ENCODE assay signal across 23 mouse cellular contexts in genomic region chr10:119951460-119951859, GRCm38 (mm10).
"Had no signal": no experiment of that assay in that cellular context is flagged by ENCODE, and none has a peak within 500 bp of the region (broad histone marks: within the 10 kb centered on the region; RNA-seq: fewer than 3 reads in every experiment).

No protein-coding gene starts in this region.

- DNase-seq: layer of hippocampus, adult 9-11 months; liver; lung, adult 18-20 months; lung, postnatal 10 days; lung, postnatal 36 days; retina, postnatal 1 day; right cerebral cortex, postnatal 25 days; thymus, adult 18-20 months; thymus, postnatal 36 days had no signal

- H3K4me3 ChIP-seq: limb, embryonic 10.5 days; limb, embryonic 13.5 days; liver, embryonic 12.5 days; liver, embryonic 15.5 days; lung, embryonic 15.5 days; megakaryocyte, embryonic 14.5 days; midbrain, embryonic 10.5 days; midbrain, embryonic 13.5 days; myocyte; neural tube, embryonic 13.5 days had no signal

- H3K36me3 ChIP-seq: limb, embryonic 10.5 days; limb, embryonic 13.5 days; liver, embryonic 12.5 days; liver, embryonic 15.5 days; lung, embryonic 15.5 days; midbrain, embryonic 10.5 days; midbrain, embryonic 13.5 days; neural tube, embryonic 13.5 days had no signal

- H3K9ac ChIP-seq: limb, embryonic 13.5 days; liver, embryonic 12.5 days; liver, embryonic 15.5 days; lung, embryonic 15.5 days; midbrain, embryonic 13.5 days; neural tube, embryonic 13.5 days had no signal

- H3K4me2 ChIP-seq: limb, embryonic 13.5 days; liver, embryonic 12.5 days; liver, embryonic 15.5 days; lung, embryonic 15.5 days; midbrain, embryonic 13.5 days; neural tube, embryonic 13.5 days had no signal

- H3K4me1 ChIP-seq: limb, embryonic 10.5 days; liver, embryonic 12.5 days; liver, embryonic 15.5 days; lung, embryonic 15.5 days; megakaryocyte, embryonic 14.5 days had no signal

- H3K27ac ChIP-seq: kidney, postnatal 0 days; limb, embryonic 10.5 days; limb, embryonic 13.5 days; liver, embryonic 12.5 days; liver, embryonic 15.5 days; lung, embryonic 15.5 days; midbrain, embryonic 10.5 days; midbrain, embryonic 13.5 days; neural tube, embryonic 13.5 days had no signal

- ATAC-seq: inflammation-experienced regulatory T-cells, adult 6 months; intestine, embryonic 16.5 days; liver, embryonic 12.5 days; midbrain, embryonic 13.5 days; midbrain, embryonic 16.5 days had no signal

- H3K9me3 ChIP-seq: limb, embryonic 10.5 days; limb, embryonic 13.5 days; liver, embryonic 12.5 days; liver, embryonic 15.5 days; lung, embryonic 15.5 days; megakaryocyte, embryonic 14.5 days; midbrain, embryonic 10.5 days; midbrain, embryonic 13.5 days; neural tube, embryonic 13.5 days had no signal

- H3K27me3 ChIP-seq: limb, embryonic 13.5 days; liver, embryonic 12.5 days; liver, embryonic 15.5 days; lung, embryonic 15.5 days; megakaryocyte, embryonic 14.5 days; midbrain, embryonic 13.5 days; neural tube, embryonic 13.5 days had no signal
